ENCODE assay signal across 7 mouse cellular contexts in the genomic region with DNA sequence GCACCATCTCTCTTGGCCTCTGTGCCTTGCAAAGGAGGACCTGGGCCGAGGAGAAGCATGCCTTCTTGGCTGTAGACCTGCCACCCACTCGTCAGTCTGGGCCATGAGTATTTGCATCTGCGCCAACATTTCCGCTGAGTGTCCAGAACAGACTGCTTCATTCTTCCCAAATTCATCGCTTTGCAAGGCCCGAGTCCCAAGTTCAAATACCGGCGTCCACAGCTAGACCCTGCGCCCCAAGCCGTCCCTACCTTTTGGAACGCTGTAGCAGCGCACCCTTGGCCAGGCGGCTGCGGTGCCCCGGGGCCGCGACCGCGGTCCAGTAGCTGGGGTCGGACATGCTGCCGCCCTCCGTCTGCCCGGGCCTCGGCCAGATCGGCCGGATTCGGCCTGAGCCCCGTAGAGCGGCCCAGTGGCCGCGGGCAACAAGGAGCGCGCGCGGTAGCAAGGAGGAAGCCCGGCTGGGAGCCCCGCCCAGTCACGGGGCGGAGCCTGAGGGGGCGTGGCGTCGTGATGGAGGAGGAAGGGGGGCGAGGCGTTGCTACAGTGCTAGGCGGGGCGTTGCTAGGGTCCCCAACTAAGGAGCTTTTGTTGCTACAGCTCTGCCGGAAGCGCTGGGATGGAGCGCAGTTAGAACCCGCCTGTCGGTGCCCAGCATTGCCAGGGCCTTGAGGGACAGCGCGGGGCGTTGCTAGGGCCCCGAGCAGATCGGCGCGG. TPM values are rescaled to one million over a fixed set of nuclear protein-coding genes. Genes with fewer than 3 reads are reported as not detected.
DNase-seq lines count a peak whose midpoint lies in the region; ATAC-seq and TF ChIP-seq lines count a peak whose summit lies in the region.

No protein-coding gene starts in this region.

- TF ChIP-seq POLR2A in heart, adult 2 months (IDR thresholded peaks at IDR 0.05; ENCODE audit: insufficient read depth, low read depth, low read length) = peak; percentile 59; the same call in 1 of the 2 replicates

- H3K36me3 ChIP-seq in embryonic facial prominence, embryonic 12.5 days = peaks cover 24% of the 10 kb centered on the region
- no peaks in the 10 kb centered on the region for H3K36me3 ChIP-seq in heart, adult 2 months (ENCODE audit: control insufficient read depth, insufficient read depth, low read length)
- H3K36me3 ChIP-seq in limb, embryonic 13.5 days = peaks cover 23% of the 10 kb centered on the region
- peaks cover 4% of the 10 kb centered on the region for H3K36me3 ChIP-seq in midbrain, embryonic 16.5 days (ENCODE audit: control insufficient read depth, insufficient read depth, low read length)

- intact Hi-C loops in heart, adult 2 months (cut with DNase I) = loop anchor here (1.0 kb wide), 1 partner anchor 12 kb away; no protein-coding TSS in a partner anchor

- TF ChIP-seq CTCF in heart, adult 2 months (IDR thresholded peaks at IDR 0.05) = no peak

- peak overlapping the region; percentile 87 for H3K27ac ChIP-seq in embryonic facial prominence, embryonic 12.5 days
- H3K27ac ChIP-seq in heart, adult 2 months = peak overlapping the region; percentile 85
- H3K27ac ChIP-seq in limb, embryonic 13.5 days = peak overlapping the region; percentile 82
- peak overlapping the region; percentile 90 for H3K27ac ChIP-seq in midbrain, embryonic 16.5 days (ENCODE audit: low read length)

- peak; percentile 98 for DNase-seq in adrenal gland, postnatal 25 days
- peak; percentile 98 to 100 for DNase-seq in heart, adult 2 months
- peak; percentile 97 to 98 for DNase-seq in kidney, adult 8-10 months
- DNase-seq in spleen, postnatal 10 days (ENCODE audit: low spot score in 2 of 2) = peak; percentile 96 to 97

- H3K9ac ChIP-seq in embryonic facial prominence, embryonic 12.5 days = peak overlapping the region; percentile 89
- H3K9ac ChIP-seq in heart, adult 2 months (ENCODE audit: low read depth, low read length) = peak overlapping the region; percentile 83
- H3K9ac ChIP-seq in limb, embryonic 13.5 days = peak overlapping the region; percentile 88
- H3K9ac ChIP-seq in midbrain, embryonic 16.5 days (ENCODE audit: low read depth, low read length) = peak overlapping the region; percentile 89

- H3K4me1 ChIP-seq in embryonic facial prominence, embryonic 12.5 days = peaks cover 44% of the 10 kb centered on the region
- H3K4me1 ChIP-seq in heart, adult 2 months (ENCODE audit: control insufficient read depth, insufficient read depth, low read length) = peaks cover 3% of the 10 kb centered on the region
- H3K4me1 ChIP-seq in limb, embryonic 13.5 days = peaks cover 42% of the 10 kb centered on the region
- peaks cover 29% of the 10 kb centered on the region for H3K4me1 ChIP-seq in midbrain, embryonic 16.5 days (ENCODE audit: control insufficient read depth, insufficient read depth, low read length)

- WGBS in embryonic facial prominence, embryonic 12.5 days = 4% methylated on average over 58 of the region's 58 CpGs
- 2% methylated on average over 58 of the region's 58 CpGs for WGBS in heart, adult 2 months
- WGBS in limb, embryonic 13.5 days = 5% methylated on average over 57 of the region's 58 CpGs
- 5% methylated on average over 57 of the region's 58 CpGs for WGBS in midbrain, embryonic 16.5 days

- H3K27me3 ChIP-seq in embryonic facial prominence, embryonic 12.5 days = peaks cover 23% of the 10 kb centered on the region
- H3K27me3 ChIP-seq in heart, adult 2 months (ENCODE audit: control insufficient read depth, insufficient read depth, low read length) = no peaks in the 10 kb centered on the region
- H3K27me3 ChIP-seq in limb, embryonic 13.5 days = peaks cover 16% of the 10 kb centered on the region
- no peaks in the 10 kb centered on the region for H3K27me3 ChIP-seq in midbrain, embryonic 16.5 days (ENCODE audit: control insufficient read depth, insufficient read depth, low read depth, low read length)

- H3K79me2 ChIP-seq in heart, adult 2 months (replicated peaks; ENCODE audit: control insufficient read depth, insufficient read depth, low read length) = no peaks in the 10 kb centered on the region

- peak overlapping the region; percentile 75 for H3K4me3 ChIP-seq in embryonic facial prominence, embryonic 12.5 days
- H3K4me3 ChIP-seq in heart, adult 2 months = peak overlapping the region; percentile 92
- peak overlapping the region; percentile 76 for H3K4me3 ChIP-seq in limb, embryonic 13.5 days
- H3K4me3 ChIP-seq in midbrain, embryonic 16.5 days (ENCODE audit: low read depth, low read length) = peak overlapping the region; percentile 64

- H3K9me3 ChIP-seq in embryonic facial prominence, embryonic 12.5 days = no peaks in the 10 kb centered on the region
- no peaks in the 10 kb centered on the region for H3K9me3 ChIP-seq in limb, embryonic 13.5 days
- no peaks in the 10 kb centered on the region for H3K9me3 ChIP-seq in midbrain, embryonic 16.5 days (replicated peaks; ENCODE audit: control insufficient read depth, low read length, poor library complexity, severe bottlenecking)

- peak overlapping the region; percentile 81 for H3K4me2 ChIP-seq in embryonic facial prominence, embryonic 12.5 days (replicated peaks)
- H3K4me2 ChIP-seq in limb, embryonic 13.5 days (replicated peaks) = peak overlapping the region; percentile 79
- H3K4me2 ChIP-seq in midbrain, embryonic 16.5 days (ENCODE audit: low read length) = peak overlapping the region; percentile 71

- TF ChIP-seq EP300 in heart, adult 2 months (IDR thresholded peaks at IDR 0.05; ENCODE audit: insufficient read depth, low read depth, low read length) = no peak

- peak; percentile 80 for ATAC-seq in embryonic facial prominence, embryonic 12.5 days (ENCODE audit: insufficient number of reproducible peaks, insufficient read depth, low FRiP score, low TSS enrichment)
- ATAC-seq in limb, embryonic 13.5 days (ENCODE audit: low FRiP score, low read depth) = peak; percentile 81
- ATAC-seq in midbrain, embryonic 16.5 days = peak; percentile 88

RNA-seq across cellular contexts. Expression of a gene that starts 12.7 kb away (rescaled TPM):
- 26.9 and 27.4 TPM in 2 replicates for total RNA-seq in adrenal gland, postnatal 25 days (2021)
- polyA plus RNA-seq in embryonic facial prominence, embryonic 12.5 days (2016; fragmentation: Nextera tagmentation; extraction: Ambion mirVana) = 13.7 and 13.9 TPM in 2 replicates
- 1 to 10 TPM; 6.0 to 7.4 TPM for total RNA-seq in heart, adult 2 months (2021)
- polyA plus RNA-seq in heart, adult 2 months (2012; rRNA removed) = 12.7 and 13.9 TPM in 2 replicates
- polyA plus RNA-seq in limb, embryonic 13.5 days (2015; fragmentation: Nextera tagmentation; extraction: Ambion mirVana) = 13.1 and 14.0 TPM in 2 replicates
- polyA plus RNA-seq in midbrain, embryonic 16.5 days (2015; fragmentation: Nextera tagmentation; extraction: Ambion mirVana) = 21.1 and 23.2 TPM in 2 replicates

RNA-seq across cellular contexts. Expression of a gene that starts 15.6 kb away (rescaled TPM):
- total RNA-seq in adrenal gland, postnatal 25 days (2021) = 50.2 and 62.1 TPM in 2 replicates
- 76.8 and 78.0 TPM in 2 replicates for polyA plus RNA-seq in embryonic facial prominence, embryonic 12.5 days (2016; fragmentation: Nextera tagmentation; extraction: Ambion mirVana)
- 10 to 100 TPM; 22.0 to 22.4 TPM for total RNA-seq in heart, adult 2 months (2021)
- 34.3 and 45.5 TPM in 2 replicates for polyA plus RNA-seq in heart, adult 2 months (2012; rRNA removed)
- polyA plus RNA-seq in limb, embryonic 13.5 days (2015; fragmentation: Nextera tagmentation; extraction: Ambion mirVana) = 78.1 and 81.3 TPM in 2 replicates
- polyA plus RNA-seq in midbrain, embryonic 16.5 days (2015; fragmentation: Nextera tagmentation; extraction: Ambion mirVana) = 107 and 112 TPM in 2 replicates

RNA-seq across cellular contexts. Expression of a gene that starts 16.1 kb away (rescaled TPM):
- total RNA-seq in adrenal gland, postnatal 25 days (2021) = not detected in 2 replicates
- polyA plus RNA-seq in embryonic facial prominence, embryonic 12.5 days (2016; fragmentation: Nextera tagmentation; extraction: Ambion mirVana) = 0.13 TPM in 1 of 2 replicates, not detected in the other
- not detected for total RNA-seq in heart, adult 2 months (2021)
- polyA plus RNA-seq in heart, adult 2 months (2012; rRNA removed) = 0.15 and 0.16 TPM in 2 replicates
- polyA plus RNA-seq in limb, embryonic 13.5 days (2015; fragmentation: Nextera tagmentation; extraction: Ambion mirVana) = 0.06 TPM in 1 of 2 replicates, not detected in the other
- polyA plus RNA-seq in midbrain, embryonic 16.5 days (2015; fragmentation: Nextera tagmentation; extraction: Ambion mirVana) = 0.08 and 0.19 TPM in 2 replicates

RNA-seq across cellular contexts. Expression of a gene that starts 31.4 kb away (rescaled TPM):
- total RNA-seq in adrenal gland, postnatal 25 days (2021) = 127 and 143 TPM in 2 replicates
- 32.7 and 35.7 TPM in 2 replicates for polyA plus RNA-seq in embryonic facial prominence, embryonic 12.5 days (2016; fragmentation: Nextera tagmentation; extraction: Ambion mirVana)
- total RNA-seq in heart, adult 2 months (2021) = 10 to 100 TPM; 21.7 to 29.1 TPM
- polyA plus RNA-seq in heart, adult 2 months (2012; rRNA removed) = 30.0 and 32.2 TPM in 2 replicates
- polyA plus RNA-seq in limb, embryonic 13.5 days (2015; fragmentation: Nextera tagmentation; extraction: Ambion mirVana) = 29.2 and 36.6 TPM in 2 replicates
- polyA plus RNA-seq in midbrain, embryonic 16.5 days (2015; fragmentation: Nextera tagmentation; extraction: Ambion mirVana) = 34.8 and 35.7 TPM in 2 replicates

RNA-seq across cellular contexts. Expression of a gene that starts 37.7 kb away (rescaled TPM):
- total RNA-seq in adrenal gland, postnatal 25 days (2021) = 65.2 and 89.6 TPM in 2 replicates
- 27.0 and 27.6 TPM in 2 replicates for polyA plus RNA-seq in embryonic facial prominence, embryonic 12.5 days (2016; fragmentation: Nextera tagmentation; extraction: Ambion mirVana)
- 10 to 100 TPM; 46.5 to 48.0 TPM for total RNA-seq in heart, adult 2 months (2021)
- 89.1 and 117 TPM in 2 replicates for polyA plus RNA-seq in heart, adult 2 months (2012; rRNA removed)
- polyA plus RNA-seq in limb, embryonic 13.5 days (2015; fragmentation: Nextera tagmentation; extraction: Ambion mirVana) = 18.0 and 19.6 TPM in 2 replicates
- polyA plus RNA-seq in midbrain, embryonic 16.5 days (2015; fragmentation: Nextera tagmentation; extraction: Ambion mirVana) = 477 and 573 TPM in 2 replicates

Comparison
In these comparisons a context has a peak if more than half of its experiments do, and no peak if none do; other contexts are left out.
1. Peak in every context shown above with its lines: DNase-seq, ATAC-seq, H3K4me3 ChIP-seq and H3K27ac ChIP-seq.